Mouse (Mus musculus): ENCODE data around the gene Tle3. TPM values are rescaled to one million over a fixed set of nuclear protein-coding genes. Genes with fewer than 3 reads are reported as not detected.

Gene Tle3
- polyA plus RNA-seq, 1 experiment: 205 TPM

DNA sequence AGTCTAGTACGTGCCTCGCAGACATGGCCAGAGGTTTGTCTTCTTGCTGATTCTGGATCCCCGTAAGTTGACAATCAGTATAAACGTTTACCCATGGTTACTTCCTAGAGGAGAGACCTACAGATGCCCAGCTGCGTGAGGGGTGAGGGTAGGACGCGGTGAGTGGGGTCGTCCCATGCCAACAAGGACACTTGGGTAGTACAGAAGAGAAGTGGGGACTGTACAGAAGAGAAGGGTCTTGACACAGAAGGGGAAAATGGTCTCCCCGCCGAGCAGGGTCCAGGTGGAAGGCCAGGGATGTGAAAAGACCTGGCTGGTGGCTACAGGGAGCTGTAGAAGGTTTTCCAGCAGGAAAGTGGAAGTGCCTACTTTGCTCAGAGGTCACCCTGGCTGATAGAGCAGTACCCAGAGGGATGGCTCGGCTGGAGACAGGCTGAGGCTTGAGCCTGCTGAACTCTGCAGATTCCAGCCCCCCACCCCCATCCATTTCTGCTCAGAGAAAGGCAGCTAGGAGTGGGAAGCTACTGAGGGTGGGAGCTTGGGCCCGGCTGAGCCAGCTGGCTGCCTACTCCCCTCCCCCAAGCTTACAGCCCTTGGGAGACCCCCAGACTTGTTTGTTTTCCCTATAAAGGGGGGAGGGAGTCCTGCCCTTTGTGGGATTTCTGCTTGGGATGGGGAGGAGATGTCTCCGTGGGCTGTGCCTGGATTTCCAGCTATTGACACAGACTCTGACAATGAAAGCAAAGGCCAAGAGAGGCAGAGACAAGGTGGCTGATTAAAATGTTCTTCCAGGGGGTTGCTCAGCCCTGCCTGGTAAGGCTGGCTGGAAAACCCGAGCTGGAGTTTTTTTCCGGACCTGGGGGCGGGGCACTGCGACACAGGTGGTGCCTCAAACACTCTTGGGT lies 11.2 kb upstream of the Tle3 start:
- 80% methylated on average over 17 of the region's 17 CpGs for WGBS
- peak; percentile 49 for DNase-seq
- no peaks in the 10 kb centered on the region for H3K36me3 ChIP-seq (ENCODE audit: control insufficient read depth, insufficient read depth, low read length)
- H3K4me3 ChIP-seq (ENCODE audit: control insufficient read depth, insufficient read depth, low read length): no peak overlapping the region
- H3K27me3 ChIP-seq (ENCODE audit: control insufficient read depth, insufficient read depth, low read length): no peaks in the 10 kb centered on the region; the same call in 1 of the 2 replicates
- peaks cover 10% of the 10 kb centered on the region for H3K4me1 ChIP-seq (replicated peaks; ENCODE audit: control insufficient read depth, insufficient read depth, low read length)
- no peak for TF ChIP-seq CTCF (IDR thresholded peaks at IDR 0.05; ENCODE audit: borderline replicate concordance, control insufficient read depth, extremely low read depth, insufficient read depth, low read length, poor library complexity)
- TF ChIP-seq POLR2A (IDR thresholded peaks at IDR 0.05; ENCODE audit: control insufficient read depth, extremely low read depth, insufficient read depth, low read length, poor library complexity): no peak
- no peak overlapping the region for H3K27ac ChIP-seq (ENCODE audit: control insufficient read depth, insufficient read depth, low read length)

DNA sequence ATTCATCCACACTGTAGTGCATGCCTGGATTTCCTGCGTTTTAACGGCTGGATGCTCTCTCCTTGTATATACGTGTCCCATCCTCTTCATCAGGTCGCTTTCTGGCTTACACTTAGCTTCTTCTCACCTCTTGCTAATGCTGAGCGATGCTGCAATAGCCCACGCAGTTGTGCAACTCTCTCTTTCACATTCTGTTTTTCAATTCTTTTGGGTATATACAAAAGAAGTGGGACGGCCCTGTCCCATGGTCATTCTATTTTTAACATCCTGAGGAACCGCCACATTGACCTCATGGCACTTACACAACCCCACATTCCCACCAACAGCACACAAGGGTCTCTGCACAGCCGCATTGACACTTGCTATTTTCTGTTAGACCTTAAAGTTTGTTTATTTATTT lies 9.0 kb upstream of the Tle3 start:
- WGBS: 88% methylated on average over 9 of the region's 9 CpGs
- no peak overlapping the region for H3K27ac ChIP-seq (ENCODE audit: control insufficient read depth, insufficient read depth, low read length)
- TF ChIP-seq POLR2A (IDR thresholded peaks at IDR 0.05; ENCODE audit: control insufficient read depth, extremely low read depth, insufficient read depth, low read length, poor library complexity) (no peak), CTCF (IDR thresholded peaks at IDR 0.05; ENCODE audit: borderline replicate concordance, control insufficient read depth, extremely low read depth, insufficient read depth, low read length, poor library complexity) (no peak)
- H3K36me3 ChIP-seq (ENCODE audit: control insufficient read depth, insufficient read depth, low read length): no peaks in the 10 kb centered on the region
- H3K4me1 ChIP-seq (replicated peaks; ENCODE audit: control insufficient read depth, insufficient read depth, low read length): peaks cover 10% of the 10 kb centered on the region
- H3K27me3 ChIP-seq (ENCODE audit: control insufficient read depth, insufficient read depth, low read length): no peaks in the 10 kb centered on the region; the same call in 1 of the 2 replicates
- no peak overlapping the region for H3K4me3 ChIP-seq (ENCODE audit: control insufficient read depth, insufficient read depth, low read length)
- DNase-seq: no peak

DNA sequence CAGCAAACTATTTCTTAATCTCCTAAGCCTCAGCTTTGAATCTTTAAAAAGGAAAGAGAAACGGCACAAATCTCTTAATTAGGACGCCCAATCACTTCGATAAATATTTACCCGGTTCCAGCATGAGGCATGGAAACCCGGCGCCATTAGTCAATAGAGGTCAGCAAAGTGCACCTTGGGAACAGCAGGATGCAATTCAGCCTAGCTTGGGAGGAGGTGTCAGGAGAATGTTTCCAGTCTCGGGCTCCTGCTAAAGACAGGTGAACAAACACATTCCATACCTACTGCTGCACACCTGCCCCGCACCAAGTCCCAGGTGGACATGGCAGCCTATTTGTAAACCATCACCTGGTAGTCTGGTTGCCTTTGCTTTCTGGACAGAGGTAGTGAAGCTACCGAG lies 6.1 kb upstream of the Tle3 start:
- Histone ChIP-seq H3K4me3 (ENCODE audit: control insufficient read depth, insufficient read depth, low read length) (no peak overlapping the region), H3K4me1 (replicated peaks; ENCODE audit: control insufficient read depth, insufficient read depth, low read length) (peaks cover 15% of the 10 kb centered on the region), H3K27ac (ENCODE audit: control insufficient read depth, insufficient read depth, low read length) (no peak overlapping the region), H3K36me3 (ENCODE audit: control insufficient read depth, insufficient read depth, low read length) (no peaks in the 10 kb centered on the region), H3K27me3 (ENCODE audit: control insufficient read depth, insufficient read depth, low read length) (peaks cover 4% of the 10 kb centered on the region; the same call in 1 of the 2 replicates)
- DNase-seq: no peak
- no peak for TF ChIP-seq CTCF (IDR thresholded peaks at IDR 0.05; ENCODE audit: borderline replicate concordance, control insufficient read depth, extremely low read depth, insufficient read depth, low read length, poor library complexity)
- TF ChIP-seq POLR2A (IDR thresholded peaks at IDR 0.05; ENCODE audit: control insufficient read depth, extremely low read depth, insufficient read depth, low read length, poor library complexity): no peak
- WGBS: 88% methylated on average over 9 of the region's 9 CpGs

DNA sequence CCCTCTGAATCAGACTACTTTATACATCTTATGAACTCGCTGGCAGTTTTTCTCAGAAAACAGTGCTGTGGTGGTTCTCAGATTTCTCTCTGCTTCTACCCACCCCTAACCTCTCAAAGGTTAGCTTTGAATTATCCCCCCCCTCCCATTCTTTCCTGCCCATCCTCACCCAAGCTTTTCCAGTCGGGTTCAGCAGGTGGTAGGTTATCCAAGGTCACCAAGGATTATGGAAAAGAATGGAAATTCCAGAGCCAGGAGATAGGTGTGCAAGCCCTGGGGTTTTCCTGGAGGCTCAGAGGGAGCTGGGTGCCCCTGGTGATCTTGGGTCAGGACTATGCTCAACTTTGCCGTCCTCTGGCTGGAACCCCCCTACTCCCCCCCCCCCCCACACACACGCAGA lies 5.0 kb upstream of the Tle3 start:
- DNase-seq: no peak
- no peaks in the 10 kb centered on the region for H3K36me3 ChIP-seq (ENCODE audit: control insufficient read depth, insufficient read depth, low read length)
- 36% methylated on average over 4 of the region's 4 CpGs for WGBS
- H3K4me3 ChIP-seq (ENCODE audit: control insufficient read depth, insufficient read depth, low read length): no peak overlapping the region
- H3K27ac ChIP-seq (ENCODE audit: control insufficient read depth, insufficient read depth, low read length): no peak overlapping the region
- no peak for TF ChIP-seq POLR2A (IDR thresholded peaks at IDR 0.05; ENCODE audit: control insufficient read depth, extremely low read depth, insufficient read depth, low read length, poor library complexity)
- TF ChIP-seq CTCF (IDR thresholded peaks at IDR 0.05; ENCODE audit: borderline replicate concordance, control insufficient read depth, extremely low read depth, insufficient read depth, low read length, poor library complexity): no peak
- peaks cover 14% of the 10 kb centered on the region for H3K4me1 ChIP-seq (replicated peaks; ENCODE audit: control insufficient read depth, insufficient read depth, low read length)
- peaks cover 4% of the 10 kb centered on the region; the same call in 1 of the 2 replicates for H3K27me3 ChIP-seq (ENCODE audit: control insufficient read depth, insufficient read depth, low read length)

DNA sequence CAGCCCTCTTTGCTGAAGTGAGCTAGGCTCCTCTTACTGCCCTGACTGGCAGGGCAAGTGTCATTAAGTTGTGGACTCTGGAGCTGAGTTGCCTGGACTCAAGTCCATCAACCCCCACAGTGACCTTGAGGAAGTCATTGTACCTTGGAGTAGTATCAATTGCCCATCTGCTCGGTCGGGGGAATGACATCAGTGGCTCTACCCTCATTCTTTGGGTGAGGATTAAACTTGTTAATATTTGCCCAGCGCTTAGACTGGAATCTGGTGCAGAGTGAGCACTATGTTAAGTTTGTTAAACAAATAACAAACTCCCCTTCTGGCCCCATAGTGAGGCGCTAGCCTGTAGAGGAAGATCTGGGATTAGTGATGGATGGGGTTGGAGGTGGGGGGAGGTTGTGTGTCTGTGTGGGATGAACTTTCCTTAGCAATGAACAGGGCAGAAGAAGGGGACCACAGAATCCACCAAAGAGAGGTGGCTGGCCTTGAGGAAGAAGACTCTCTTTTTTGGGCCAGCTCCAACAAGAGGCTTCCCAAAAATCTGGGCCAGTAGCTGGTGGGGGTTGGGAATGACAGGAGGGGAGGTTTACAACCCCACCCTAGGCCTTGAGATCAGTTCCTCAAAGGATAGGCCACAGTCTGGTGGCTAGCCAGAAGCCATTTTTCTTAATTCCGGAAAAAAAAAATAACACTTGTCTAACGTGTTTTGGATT lies 4.2 kb upstream of the Tle3 start:
- H3K27ac ChIP-seq (ENCODE audit: control insufficient read depth, insufficient read depth, low read length): no peak overlapping the region
- H3K36me3 ChIP-seq (ENCODE audit: control insufficient read depth, insufficient read depth, low read length): no peaks in the 10 kb centered on the region
- 67% methylated on average over 6 of the region's 6 CpGs for WGBS
- peaks cover 14% of the 10 kb centered on the region for H3K4me1 ChIP-seq (replicated peaks; ENCODE audit: control insufficient read depth, insufficient read depth, low read length)
- no peak for DNase-seq
- peaks cover 4% of the 10 kb centered on the region; the same call in 1 of the 2 replicates for H3K27me3 ChIP-seq (ENCODE audit: control insufficient read depth, insufficient read depth, low read length)
- no peak overlapping the region for H3K4me3 ChIP-seq (ENCODE audit: control insufficient read depth, insufficient read depth, low read length)
- TF ChIP-seq POLR2A (IDR thresholded peaks at IDR 0.05; ENCODE audit: control insufficient read depth, extremely low read depth, insufficient read depth, low read length, poor library complexity): no peak
- no peak for TF ChIP-seq CTCF (IDR thresholded peaks at IDR 0.05; ENCODE audit: borderline replicate concordance, control insufficient read depth, extremely low read depth, insufficient read depth, low read length, poor library complexity)

DNA sequence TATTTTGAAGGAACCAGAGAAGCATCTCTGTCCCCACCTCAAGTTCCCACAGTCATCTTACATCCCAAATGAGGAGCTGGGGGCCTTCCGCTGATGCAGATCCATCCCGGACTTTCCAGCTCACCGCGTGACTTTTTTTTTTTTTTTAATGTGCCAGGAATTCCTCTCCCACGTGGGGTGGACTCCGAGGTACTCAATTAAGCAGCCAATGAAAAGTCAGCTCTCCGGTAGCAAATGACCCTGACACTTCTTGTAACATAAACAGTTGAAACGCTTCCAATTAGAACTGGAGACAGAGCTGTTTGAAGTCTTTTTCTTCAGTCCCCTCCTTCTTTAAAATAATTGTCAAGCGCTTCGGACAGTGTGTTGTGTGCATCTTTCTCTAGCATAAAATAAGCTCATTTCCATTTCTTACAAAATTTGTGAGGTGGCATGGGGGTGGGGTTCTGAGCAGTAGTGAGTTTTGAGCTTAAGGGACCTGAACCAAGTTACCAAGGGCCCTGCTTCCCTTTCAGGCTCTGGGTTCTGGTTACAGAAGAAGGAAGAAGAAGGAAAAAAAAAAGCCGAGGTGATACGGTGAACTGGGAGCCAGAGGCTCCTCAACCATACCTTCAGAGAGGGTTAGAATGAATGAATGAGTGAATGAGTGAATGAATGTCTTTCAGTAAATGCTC lies 3.5 kb upstream of the Tle3 start:
- 25% methylated on average over 12 of the region's 12 CpGs for WGBS
- H3K4me3 ChIP-seq (ENCODE audit: control insufficient read depth, insufficient read depth, low read length): no peak overlapping the region

More for the DNA sequence above, 3.5 kb upstream of the Tle3 start:
- Histone ChIP-seq H3K4me1 (replicated peaks; ENCODE audit: control insufficient read depth, insufficient read depth, low read length) (peaks cover 14% of the 10 kb centered on the region), H3K36me3 (ENCODE audit: control insufficient read depth, insufficient read depth, low read length) (no peaks in the 10 kb centered on the region), H3K27me3 (ENCODE audit: control insufficient read depth, insufficient read depth, low read length) (peaks cover 4% of the 10 kb centered on the region; the same call in 1 of the 2 replicates), H3K27ac (ENCODE audit: control insufficient read depth, insufficient read depth, low read length) (no peak overlapping the region)
- no peak for TF ChIP-seq POLR2A (IDR thresholded peaks at IDR 0.05; ENCODE audit: control insufficient read depth, extremely low read depth, insufficient read depth, low read length, poor library complexity)
- no peak for TF ChIP-seq CTCF (IDR thresholded peaks at IDR 0.05; ENCODE audit: borderline replicate concordance, control insufficient read depth, extremely low read depth, insufficient read depth, low read length, poor library complexity)
- DNase-seq: no peak

Data from thymus, adult 2 months (tissue).